Mouse (Mus musculus): ENCODE measurements around the gene Zfand3.

The Zfand3 gene

GRCm38 (mm10) chr17:30230428-30230827 lies 225.9 kb downstream of the Zfand3 start:
- DNase-seq (ENCODE audit: low spot score): no peak

GRCm38 (mm10) chr17:30231483-30231882 lies 226.9 kb downstream of the Zfand3 start:
- no peak for DNase-seq (ENCODE audit: low spot score)

DNA sequence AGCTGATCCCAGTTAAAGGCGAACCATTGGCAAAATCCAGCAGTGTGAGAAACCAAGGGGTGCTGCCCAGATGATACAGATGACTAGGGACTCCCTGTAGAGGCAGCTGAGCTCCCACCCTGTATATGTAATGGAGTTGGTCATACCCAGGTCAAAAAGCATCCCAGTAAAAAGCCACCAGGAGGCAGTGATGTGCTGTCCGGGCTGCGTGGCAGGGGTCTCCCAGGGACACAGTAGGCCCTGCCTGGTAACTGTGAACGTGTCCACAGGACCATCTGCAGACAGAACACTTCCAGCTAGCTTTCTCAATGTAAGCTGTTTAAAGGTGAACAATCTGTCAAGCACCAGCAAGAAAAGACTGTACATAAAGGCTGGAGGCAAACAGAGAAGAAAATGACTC lies 228.2 kb downstream of the Zfand3 start:
- no peak for DNase-seq (ENCODE audit: low spot score)

- DNase-seq (ENCODE audit: low spot score): no peak
Measured at GRCm38 (mm10) chr17:30235380-30235779, 230.8 kb downstream of the Zfand3 start.

DNA sequence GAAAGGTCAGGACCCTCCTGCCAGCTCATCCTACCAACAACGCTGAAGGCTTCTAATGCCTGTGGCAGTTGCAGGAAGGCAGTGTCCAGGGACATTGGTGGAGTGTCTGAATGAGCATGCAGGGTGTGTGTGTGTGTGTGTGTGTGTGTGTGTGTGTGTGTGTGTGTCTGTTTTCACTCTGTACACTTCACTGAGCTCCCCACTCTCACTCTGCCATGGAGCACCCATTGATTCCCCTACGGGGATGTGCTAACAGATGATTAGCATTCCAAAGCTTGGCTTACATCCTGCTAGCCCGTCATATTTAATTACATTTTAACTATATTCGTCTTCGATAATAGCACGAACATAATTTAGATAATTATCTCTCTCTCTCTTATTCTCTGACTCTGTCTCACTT lies 232.1 kb downstream of the Zfand3 start:
- DNase-seq (ENCODE audit: low spot score): no peak

- DNase-seq (ENCODE audit: low spot score): no peak
Measured at GRCm38 (mm10) chr17:30237600-30237999, 233.1 kb downstream of the Zfand3 start.

DNA sequence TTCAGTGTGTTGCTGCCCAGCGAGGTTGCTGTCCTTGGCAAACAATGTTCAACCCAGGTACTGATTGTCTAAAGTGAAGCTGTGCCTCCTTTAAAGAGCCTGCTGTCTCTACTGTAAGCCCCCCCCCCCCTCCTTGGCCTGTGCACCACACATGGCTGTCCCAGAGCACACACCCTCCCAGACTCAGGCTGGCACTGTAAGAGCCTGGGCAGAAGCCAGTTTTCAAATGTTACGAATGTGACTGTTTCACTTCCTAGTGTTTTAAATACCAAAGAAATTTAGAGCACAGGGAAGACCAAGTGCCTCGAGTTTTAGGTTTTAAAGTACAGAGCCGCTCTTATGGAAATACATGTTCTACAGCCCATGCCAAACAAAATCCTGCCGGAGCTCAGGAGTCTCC lies 234.9 kb downstream of the Zfand3 start:
- no peak for DNase-seq (ENCODE audit: low spot score)

DNA sequence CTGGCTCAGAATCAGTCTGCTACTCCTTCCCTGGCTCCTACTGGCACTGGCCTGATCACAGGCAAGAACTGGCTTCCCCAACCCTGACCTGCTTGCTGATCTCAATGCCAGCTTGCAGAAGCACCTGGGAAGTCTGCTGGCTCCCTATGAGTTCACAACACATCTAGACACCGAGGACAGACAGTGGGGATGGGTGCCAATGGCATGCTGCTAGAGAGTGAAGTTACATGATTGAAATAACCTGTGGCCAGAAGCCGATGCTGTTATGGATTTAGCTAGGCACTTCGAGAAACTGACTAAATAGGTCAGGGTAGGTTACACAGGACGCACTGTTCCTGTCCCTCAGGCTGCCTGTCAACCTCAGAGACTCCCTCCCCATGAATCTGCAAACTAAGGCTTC lies 236.1 kb downstream of the Zfand3 start:
- DNase-seq (ENCODE audit: low spot score): no peak

DNA sequence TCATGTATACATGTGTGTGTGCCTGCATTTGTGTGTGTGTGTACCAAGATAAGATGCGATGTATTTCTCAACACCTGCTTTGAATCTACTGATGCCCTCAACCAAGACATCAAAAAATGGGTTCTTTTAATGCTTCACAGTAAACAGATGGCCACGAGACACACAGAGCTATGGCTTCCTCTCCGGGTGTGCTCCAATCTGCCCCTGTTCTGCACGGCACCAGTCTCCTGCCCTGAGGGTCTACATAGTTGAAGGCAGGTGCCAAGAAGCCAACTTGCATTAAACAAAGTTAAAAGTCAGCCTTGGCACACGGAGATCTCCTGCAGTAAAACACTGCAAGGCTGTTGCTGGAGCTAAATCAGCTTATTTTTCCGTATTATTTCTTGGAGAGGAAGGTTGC lies 236.5 kb downstream of the Zfand3 start:
- no peak for DNase-seq (ENCODE audit: low spot score)

DNA sequence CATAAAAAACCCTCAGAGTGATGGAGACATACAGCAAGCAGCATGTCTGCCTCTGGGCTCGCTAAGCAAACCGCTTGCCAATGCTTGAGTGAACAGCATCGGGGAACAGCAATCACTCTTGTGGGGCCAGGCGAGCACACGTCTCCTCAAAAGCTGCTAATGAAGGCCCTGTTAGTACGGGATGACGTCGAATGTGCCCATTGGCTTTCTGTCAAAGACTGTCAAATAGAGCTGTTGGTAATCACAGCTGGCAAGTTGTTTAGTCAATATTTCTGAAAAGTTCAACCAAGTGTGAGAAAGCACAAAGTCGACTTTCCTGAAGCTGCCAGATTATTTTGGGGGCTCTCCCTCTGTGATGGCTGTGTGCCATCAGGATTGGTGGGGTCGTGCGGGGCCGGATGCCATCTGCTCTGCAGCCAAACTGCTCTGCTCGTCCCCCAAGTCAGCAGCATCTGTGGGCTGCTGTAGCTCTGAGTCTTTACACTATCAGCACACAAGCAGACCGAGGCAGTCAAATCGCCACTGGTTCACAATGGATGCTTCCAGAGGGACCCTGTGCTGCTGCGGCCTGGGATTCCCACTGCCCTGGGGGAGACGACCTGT lies 237.3 kb downstream of the Zfand3 start:
- DNase-seq (ENCODE audit: low spot score): no peak

GRCm38 (mm10) chr17:30242647-30243046 lies 238.1 kb downstream of the Zfand3 start:
- DNase-seq (ENCODE audit: low spot score): no peak

DNA sequence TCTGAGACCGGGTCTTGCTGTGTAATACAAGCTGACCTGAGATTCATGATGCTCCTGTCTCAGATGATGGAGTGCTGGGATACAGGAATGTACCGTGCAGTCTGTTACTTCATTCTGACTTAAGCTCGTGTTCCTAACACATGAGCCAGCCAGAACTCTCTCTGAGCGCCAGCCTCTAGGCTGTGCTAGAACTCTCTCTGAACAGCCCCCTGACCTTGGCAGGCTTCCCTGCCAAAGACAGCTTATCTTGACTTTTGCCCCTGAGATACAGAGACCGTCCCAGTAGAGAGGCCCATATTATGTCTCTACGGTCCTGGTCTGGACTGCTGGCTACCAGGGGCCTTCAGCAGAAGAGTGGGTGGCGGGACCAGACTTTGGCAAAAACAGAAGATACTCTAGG lies 239.0 kb downstream of the Zfand3 start:
- no peak for DNase-seq (ENCODE audit: low spot score)

DNA sequence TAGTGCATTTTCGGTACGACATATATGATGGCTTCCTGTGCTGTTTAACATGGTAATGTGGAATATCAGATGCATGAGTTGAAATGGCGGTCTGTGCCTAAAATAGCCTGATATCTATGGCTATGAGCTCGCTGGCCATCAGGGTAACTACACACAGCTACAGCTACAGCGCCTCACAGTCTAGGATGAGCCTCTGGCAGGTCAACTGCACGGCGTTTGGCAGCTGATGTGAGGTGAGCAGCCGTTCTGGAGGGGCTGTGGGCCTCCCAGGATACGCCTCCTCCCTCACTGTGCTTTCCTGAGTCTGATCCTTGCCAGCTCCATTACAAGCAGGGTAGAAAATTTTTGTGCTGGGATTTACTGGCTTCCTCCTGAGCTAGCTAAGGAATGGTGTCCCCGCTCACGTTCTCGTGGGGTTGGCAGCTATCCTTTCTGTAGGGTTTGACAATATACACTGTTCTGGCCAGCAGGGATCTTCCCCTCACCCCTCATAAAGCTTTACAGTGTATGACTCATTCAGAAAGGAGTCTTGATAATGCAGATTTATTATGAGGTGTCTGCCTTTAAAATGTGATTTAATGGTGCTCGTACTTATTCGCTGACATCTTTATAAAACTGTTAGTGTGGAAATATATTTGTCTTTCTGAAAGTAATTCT lies 240.2 kb downstream of the Zfand3 start:
- DNase-seq (ENCODE audit: low spot score): no peak

GRCm38 (mm10) chr17:30245308-30245706 lies 240.8 kb downstream of the Zfand3 start:
- no peak for DNase-seq (ENCODE audit: low spot score)

- no peak for DNase-seq (ENCODE audit: low spot score)
Measured at GRCm38 (mm10) chr17:30253028-30253427, 248.5 kb downstream of the Zfand3 start.

GRCm38 (mm10) chr17:30253924-30254323 lies 249.4 kb downstream of the Zfand3 start:
- DNase-seq (ENCODE audit: low spot score): no peak

- DNase-seq (ENCODE audit: low spot score): no peak
Measured at GRCm38 (mm10) chr17:30255928-30256560, 251.5 kb downstream of the Zfand3 start.

DNA sequence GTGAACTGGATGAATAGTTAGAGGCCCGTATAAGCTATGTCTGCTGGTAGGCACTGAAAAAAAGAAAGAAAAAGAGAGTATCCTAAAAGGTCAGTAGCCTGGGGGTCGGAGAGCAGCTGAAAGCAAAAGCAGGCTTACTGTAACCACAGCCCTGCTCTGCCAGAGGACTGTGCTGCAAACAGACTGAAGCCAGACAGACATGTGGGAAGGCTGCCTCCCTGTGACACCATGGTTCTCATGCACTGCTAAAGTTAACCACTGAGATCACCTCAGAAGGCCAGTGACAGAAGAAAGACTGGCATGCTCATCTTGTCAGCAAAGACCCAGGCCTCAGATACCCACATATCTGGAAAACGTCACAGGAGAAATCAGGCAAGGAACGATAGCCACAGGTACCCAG lies 253.9 kb downstream of the Zfand3 start:
- DNase-seq (ENCODE audit: low spot score): no peak

DNA sequence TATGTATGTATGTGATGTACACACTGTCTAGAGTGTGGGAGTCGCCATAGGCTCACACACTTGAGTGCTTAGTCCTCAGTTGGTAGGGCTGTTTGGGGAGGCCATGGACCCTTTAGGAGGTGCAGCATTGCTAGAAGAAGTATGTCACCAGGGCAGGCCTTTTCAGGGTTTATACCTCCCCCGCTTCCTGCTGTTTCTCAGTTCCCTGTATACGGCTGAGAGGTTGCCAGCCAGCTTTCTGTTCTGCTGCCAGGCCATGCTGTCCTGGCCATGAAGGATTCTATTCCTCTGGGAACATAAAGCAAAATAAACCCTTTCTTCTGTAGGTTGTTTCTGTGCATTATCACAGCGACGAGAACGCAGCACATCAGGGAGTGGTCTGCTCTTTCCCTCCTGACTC lies 255.4 kb downstream of the Zfand3 start:
- no peak for DNase-seq (ENCODE audit: low spot score)

Data from ovary, postnatal 10 days (tissue).